Mouse (Mus musculus) Muller cell, postnatal 12 days (primary cell): ENCODE measurements at regions not wholly inside any gene's neighbourhood (a gene's known extent, or its start where the extent isn't known, plus 50 kb on each side); places are given as distances from the start of the nearest gene placed in this dataset.

ENCODE experiments used
- DNase-seq: peaks from one replicate; pipeline ENCODE4 v3.0.0-alpha.2; 2015; ENCODE audit errors: inconsistent ontology term

DNA sequence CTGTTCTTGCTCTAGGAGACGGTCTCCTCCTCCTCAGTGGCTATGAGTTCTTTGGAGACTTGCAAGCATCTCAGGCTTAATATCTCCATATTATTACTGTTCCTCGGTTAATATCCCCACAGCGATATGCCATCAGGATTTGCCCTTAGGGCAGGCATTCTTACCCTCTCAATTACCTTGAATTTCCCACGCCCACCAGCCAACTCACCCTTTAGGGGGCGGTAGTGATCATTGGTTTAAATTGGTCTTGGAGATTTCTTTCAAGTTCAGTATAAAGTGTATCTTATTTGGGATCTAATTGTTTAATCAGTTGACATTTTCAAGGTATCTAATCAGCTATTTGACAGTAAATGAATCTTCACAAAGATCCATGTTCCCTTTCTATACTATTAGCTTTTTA, 162.5 kb downstream of the Emp1 start:
- no peak for DNase-seq

DNA sequence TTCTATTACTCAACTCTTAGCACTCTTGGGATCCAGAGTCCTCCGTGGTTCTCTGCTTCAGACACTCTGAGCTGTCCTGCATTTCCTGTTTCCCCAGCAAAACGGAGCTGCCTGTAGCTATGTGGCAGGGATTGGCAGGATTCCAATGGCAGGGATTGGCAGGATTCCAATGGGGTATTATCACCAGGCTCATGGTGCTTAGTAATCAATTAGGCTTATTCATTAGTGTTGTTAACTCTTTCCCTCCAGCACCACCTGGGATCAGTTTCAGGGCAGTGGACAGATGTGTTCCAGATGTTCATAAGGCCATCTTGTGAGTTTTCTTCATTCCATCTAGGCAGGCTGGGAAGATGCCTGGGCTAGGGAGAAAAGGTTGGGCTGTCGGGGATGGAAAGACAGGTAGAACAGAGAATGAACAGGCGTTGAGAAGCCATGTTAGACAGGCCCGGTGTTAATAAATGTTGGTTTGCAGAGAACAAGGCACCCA, 163.5 kb downstream of the Emp1 start:
- peak; percentile 78 for DNase-seq

- DNase-seq = no peak
These were observed 164.3 kb downstream of the Emp1 start for GRCm38 (mm10) chr6:135526460-135527160.

DNA sequence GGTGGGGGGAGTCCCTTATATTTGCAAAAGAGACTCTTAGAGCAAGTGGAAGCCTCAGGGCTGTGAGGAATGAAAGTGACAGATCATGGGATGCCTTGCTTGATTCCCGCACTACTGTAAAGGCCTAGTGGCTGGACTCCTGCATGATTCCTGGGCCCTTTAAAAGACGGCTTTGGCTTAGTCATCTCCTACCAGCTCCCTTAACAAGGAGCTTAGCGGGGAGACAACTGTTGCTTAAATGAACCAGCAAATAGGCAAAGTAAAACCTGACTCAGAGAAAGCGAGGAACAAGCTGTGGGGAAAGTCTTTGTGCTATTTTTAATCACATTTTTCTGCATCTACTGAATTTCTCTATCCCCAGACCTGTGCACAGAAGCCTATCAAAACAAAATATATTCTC, 165.5 kb downstream of the Emp1 start:
- peak; percentile 14 for DNase-seq

DNA sequence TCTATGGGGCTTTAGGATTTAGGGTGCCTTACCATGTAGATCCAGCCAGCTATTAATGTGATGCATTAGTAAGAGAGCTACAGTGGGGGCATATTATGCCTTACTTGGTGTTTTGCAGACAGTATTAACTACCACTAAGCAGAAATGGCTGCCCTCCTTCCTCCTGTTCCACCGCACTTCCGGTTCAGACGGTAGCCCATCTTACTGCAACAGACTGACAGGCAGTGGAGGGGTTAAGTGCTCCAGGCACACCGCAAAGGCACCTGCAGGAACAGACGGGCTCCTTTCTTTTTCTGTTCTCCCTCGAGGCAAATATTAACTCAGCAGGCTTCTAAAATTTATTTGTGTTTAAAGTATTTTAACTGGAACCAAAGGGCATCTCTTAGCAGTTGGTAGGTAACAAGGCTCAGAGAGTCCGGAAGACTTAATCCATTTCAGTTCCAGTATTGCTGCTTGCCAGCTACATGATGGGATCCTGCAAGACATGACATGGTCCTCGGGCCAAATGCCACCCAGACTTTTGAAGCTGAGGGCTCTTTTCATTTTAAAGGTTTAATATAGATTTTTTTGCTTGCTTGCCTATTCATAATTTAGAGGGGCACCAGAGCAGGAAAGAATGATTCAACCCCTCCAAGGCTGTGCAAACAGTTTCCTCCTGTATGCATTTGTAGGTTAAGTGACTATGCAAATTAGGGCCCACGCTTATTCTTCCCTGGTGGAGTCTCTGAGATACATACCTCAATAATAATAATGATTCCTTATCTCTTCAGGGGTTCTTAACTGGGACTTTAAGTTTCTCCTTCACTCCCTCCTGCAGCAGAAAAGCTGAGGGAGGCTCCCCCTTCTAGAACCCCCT, 177.7 kb downstream of the Emp1 start:
- no peak for DNase-seq

DNA sequence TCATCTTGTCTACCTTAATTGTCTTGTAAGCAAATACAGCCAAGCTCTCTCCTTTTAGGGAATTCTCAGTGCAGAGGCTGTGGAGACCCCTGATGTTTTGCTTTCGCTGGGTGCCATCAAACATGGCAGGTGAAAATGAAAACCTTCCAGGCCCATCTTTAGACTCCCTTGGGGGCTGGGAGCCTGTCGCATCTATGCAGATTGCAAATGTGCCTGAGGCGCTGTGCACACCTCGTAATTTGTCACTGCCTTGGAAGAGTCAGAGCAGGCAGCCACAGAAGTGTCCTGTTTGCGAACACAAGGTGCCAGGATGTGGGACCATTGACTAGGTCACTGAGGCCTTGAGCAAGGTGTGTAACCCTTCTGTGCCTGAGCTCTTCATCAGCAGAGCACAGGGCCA, 179.2 kb downstream of the Emp1 start:
- DNase-seq = no peak

DNA sequence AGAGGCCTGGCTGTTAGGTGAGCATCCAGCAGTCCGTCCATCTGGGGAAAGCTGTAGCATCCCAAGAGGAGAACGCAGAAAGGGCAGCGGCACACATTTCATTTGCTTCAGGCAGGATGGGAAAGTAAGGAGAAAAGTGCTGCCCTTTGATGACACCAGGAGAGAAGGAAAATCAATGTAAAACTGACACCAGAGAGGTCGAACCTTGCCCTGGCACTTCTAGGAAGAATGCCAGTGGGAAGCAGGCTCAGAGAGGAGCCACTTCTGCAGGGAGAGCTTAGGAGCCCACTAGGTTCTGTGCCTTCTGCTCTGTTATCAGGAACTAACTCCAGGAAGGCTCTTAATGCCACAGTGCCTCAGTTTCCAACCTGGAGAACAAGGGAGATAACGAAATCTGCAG, 180.0 kb downstream of the Emp1 start:
- DNase-seq = no peak

DNA sequence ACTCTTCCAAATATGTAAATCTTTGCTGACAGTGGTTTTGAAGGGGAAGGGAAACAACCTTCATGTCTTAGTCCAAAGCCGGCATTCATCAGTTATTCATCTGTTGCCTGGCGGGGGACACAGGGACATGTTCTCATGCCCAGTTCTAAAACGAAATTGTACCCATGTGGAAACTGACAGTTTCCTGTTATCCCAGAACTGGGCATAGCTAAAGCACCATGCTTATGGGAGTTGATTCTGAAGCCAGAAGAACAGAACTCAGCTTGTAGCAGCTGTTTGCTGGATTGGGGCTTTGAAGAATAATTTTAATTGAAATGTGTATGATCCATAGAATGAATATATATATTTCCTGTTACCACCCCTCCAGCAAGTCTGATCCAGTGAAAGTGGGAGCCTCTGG, 181.0 kb downstream of the Emp1 start:
- no peak for DNase-seq

DNA sequence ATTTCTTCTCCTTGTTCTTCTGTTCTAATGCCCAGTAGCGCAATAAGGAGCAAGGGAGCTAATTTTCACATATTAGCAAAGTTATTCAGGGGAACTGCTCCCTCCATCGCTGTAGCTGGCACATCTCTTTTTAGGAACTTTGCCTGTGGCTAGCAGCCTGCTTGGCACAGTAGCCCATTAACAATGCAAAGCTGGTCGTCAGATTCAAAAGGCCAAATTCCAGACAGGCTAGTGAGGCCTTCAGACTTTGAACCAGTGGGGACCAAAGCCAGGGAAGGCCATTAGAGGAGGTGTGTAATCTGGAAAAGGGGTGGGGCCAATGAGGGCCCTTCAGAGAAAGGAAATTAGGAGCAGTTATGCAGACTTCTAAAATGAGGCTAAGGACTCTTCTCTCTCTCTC, 181.5 kb downstream of the Emp1 start:
- DNase-seq = peak; percentile 85

- peak; percentile 45 for DNase-seq
These were observed 188.1 kb downstream of the Emp1 start for GRCm38 (mm10) chr6:135550368-135550950.

- no peak for DNase-seq
These were observed 190.1 kb downstream of the Emp1 start for GRCm38 (mm10) chr6:135552396-135552795.

DNA sequence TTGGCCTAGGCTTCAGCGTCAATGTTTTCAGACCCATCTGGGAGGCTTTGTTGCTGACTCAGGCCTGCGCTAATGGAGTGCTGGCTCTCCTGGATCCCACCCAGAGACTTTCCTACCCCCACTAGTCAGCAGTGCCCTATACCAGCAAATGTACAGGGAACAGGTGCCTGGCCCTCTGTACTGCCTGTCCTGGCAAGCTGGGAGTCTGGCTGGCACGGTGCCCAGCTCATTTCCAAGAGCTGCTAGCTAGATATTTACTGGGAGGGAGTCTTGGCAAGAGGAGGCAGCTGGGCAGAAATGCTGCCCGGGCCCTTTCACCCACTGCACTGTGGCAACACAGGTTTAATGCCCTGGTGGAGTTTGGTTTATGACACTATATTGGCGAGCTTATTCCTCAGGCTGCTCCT, 197.2 kb downstream of the Emp1 start:
- peak; percentile 90 for DNase-seq

DNA sequence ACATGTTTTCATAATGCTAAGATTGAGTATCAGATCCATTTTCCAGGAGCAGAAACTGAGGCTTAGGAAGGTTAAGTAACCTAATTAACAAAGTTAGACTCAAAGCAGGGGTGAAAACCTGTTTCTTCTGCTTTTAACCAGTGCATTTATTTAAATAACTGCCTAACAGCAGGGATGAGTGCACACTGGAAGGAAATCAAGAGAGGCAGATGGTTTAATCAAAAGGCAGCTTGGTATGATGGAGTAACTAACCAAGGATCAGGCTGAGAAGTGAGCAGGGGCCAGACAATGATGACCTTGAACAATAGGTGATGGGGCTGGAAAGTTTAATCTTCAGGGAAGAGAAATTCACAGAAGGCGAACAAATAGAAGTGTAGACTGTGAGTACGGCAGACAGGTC, 199.9 kb downstream of the Emp1 start:
- DNase-seq = no peak

- DNase-seq = no peak
These were observed 201.4 kb downstream of the Emp1 start for GRCm38 (mm10) chr6:135563766-135564165.

DNA sequence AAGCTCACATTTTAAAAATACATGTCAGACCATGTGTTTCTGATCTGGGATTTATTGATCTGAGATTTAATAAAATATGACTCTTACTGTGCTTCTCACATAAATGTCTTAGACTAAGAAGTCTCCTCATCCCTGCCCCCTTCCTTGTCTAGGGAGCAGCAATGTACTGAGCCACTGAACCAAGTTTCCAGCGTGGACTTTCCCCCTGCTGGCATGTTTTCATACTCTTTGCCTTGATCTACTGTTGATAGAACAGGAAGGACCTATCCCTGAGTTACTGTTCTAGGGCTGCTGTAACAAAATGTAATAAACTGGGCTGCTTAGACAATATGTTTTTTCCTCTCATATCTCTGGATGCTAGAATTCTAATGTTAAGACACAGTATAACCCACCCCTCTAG, 206.7 kb downstream of the Emp1 start:
- no peak for DNase-seq

- DNase-seq = peak; percentile 53
These were observed 212.9 kb downstream of the Emp1 start for GRCm38 (mm10) chr6:135575294-135575693.

DNA sequence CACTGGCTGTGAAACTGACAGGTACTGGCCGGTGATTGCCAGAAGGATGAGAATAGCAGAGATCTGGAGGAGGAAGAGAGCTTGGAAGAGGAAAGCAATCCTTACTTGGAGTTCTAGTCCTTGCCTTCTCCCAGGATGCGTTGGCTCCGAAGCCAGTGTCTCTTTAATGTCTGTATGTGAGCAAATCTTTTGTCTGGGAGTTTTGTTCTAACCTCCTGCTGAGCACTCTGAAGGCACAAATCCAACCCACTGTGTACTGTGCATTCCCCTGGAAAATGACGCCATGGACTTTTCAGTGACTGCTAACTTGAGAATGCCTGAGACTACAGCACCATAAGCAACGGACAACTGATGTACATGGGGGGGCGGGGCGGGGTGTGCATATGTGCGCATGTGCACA, 216.4 kb downstream of the Emp1 start:
- DNase-seq = peak; percentile 27

- no peak for DNase-seq
These were observed 220.2 kb downstream of the Emp1 start for GRCm38 (mm10) chr6:135582567-135582966.

DNA sequence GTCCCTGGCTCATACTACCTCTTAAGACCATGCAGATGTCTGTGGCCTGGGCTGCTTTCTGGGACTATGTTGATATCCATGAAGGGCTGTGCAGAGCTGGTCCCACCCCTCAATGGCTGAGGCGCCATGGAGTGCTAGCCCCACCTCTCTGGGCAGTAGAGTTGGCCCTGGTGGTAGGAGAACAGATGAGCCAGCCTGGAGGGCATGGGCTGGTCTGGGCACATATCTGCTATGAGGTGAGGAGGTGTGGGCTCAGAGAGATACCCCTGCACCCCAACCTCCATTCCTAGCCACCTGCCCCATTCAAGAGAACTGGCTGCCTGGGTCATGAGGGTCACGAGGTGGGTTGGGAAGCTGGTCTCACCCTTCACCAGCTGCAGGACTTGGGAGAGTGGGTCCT, 222.4 kb downstream of the Emp1 start:
- no peak for DNase-seq

GRCm38 (mm10) chr6:135590084-135590483, 227.7 kb downstream of the Emp1 start:
- DNase-seq = no peak

DNA sequence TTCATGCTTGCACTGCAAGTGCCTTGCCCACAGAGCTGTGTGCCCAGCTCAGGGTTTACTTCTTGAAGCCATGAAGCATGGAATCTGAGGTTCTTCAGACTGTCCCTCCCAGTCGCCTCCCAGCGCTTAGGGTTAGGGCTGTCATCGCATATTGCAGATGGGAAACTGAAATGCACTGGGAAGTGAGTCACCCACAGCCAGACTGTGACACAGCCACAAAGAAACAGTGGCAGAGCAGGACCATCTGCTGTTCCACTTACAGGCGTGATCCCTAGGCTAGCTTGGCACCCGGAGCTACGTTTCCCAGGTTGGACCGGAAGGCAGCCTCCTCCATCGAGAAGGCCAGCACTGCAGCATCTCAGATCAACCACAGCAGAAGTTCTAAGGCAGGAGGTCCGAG, 228.7 kb downstream of the Emp1 start:
- no peak for DNase-seq

- DNase-seq = no peak
These were observed 234.0 kb downstream of the Emp1 start for GRCm38 (mm10) chr6:135596358-135596757.
